Mouse (Mus musculus) thymus, postnatal 25 days (tissue): ENCODE data around the gene Prune1.

Experiments used
- DNase-seq: peaks from one replicate; pipeline ENCODE4 v3.0.0; 2022

Prune1 gene

DNA sequence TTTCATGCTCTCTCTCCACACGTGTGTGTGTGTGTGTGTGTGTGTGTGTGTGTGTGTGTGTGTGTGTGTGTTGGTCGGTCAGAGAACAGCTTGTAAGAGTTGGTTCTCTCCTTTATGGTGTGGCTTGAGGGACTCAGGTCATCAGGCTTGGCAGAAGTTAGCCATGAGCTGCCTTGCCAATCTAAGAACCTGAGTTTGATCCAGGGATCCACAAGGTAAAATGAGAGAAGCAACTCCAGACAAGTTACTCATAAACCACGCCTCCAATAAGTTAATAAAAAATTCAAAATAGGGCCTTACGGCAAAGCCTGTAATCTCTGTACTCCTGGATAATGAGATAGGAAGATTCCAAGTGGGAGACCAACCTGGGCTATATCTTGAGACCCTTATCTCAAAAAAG lies 73.6 kb downstream of the Prune1 start:
- DNase-seq, result no peak

DNA sequence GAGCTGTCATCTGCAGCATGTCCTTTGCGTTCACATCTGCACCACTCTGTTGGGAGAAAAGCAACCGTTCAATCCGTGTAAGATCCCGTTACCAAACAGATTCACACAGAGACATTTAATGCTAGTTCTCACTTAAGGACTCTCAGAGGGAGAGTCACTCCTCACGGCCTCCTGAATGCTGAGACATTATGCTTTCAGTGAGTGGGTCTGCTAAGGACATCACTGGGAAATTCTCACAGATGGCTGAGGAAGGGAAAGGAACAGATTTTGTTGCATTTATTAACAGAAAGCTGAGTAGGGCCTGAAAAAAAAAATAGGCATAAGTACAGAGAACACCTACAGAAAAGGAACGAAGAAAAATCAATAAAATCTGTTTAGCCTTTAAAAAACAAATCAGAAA lies 78.0 kb downstream of the Prune1 start:
- DNase-seq, result no peak
